Mouse (Mus musculus): ENCODE data around the gene Mok. TPM values are rescaled to one million over a fixed set of nuclear protein-coding genes. Genes with fewer than 3 reads are reported as not detected.
"Not testable (repeated sequence)": the region's sequence is repeated elsewhere in the genome, so short reads cannot be mapped to it uniquely, and the experiment has no call there.

Gene Mok
- total and polyA plus RNA-seq, 2 experiments from 2014 or later, result 7.4 to 11.8 TPM

DNA sequence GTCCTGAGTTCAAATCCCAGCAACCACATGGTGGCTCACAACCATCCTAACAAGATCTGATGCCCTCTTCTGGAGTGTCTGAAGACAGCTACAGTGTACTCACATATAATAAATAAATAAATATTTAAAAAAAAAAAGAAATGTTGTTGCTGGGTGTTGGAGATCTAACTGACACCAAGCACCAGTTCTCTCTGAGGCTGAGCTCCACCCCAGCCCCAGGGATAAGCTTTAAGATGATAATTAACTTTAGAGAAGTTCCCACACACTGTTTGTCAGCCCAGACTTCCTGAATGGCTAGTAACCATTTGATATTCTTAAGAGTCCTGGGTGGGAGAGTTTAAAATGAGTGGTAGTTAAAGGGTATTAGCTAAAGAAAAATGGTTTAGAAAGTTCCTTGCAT is 19.6 kb upstream of the Mok start:
- H3K9ac ChIP-seq (replicated peaks; ENCODE audit: low read length), result no peak overlapping the region
- no peak for DNase-seq (ENCODE audit: low spot score)
- no peaks in the 10 kb centered on the region for H3K27me3 ChIP-seq (ENCODE audit: insufficient read depth, low read length)
- H3K4me3 ChIP-seq (ENCODE audit: low read length), result no peak overlapping the region
- no peak for TF ChIP-seq CTCF (IDR thresholded peaks at IDR 0.05; ENCODE audit: low read depth)
- ATAC-seq, result no peak
- no peak overlapping the region for H3K27ac ChIP-seq
- no peaks in the 10 kb centered on the region for H3K9me3 ChIP-seq (ENCODE audit: low read length)
- H3K4me2 ChIP-seq (ENCODE audit: low read depth, low read length), result no peak overlapping the region
- H3K36me3 ChIP-seq (ENCODE audit: insufficient read depth, low read length), result peaks cover 23% of the 10 kb centered on the region
- no peaks in the 10 kb centered on the region for H3K4me1 ChIP-seq (ENCODE audit: insufficient read depth, low read length)

DNA sequence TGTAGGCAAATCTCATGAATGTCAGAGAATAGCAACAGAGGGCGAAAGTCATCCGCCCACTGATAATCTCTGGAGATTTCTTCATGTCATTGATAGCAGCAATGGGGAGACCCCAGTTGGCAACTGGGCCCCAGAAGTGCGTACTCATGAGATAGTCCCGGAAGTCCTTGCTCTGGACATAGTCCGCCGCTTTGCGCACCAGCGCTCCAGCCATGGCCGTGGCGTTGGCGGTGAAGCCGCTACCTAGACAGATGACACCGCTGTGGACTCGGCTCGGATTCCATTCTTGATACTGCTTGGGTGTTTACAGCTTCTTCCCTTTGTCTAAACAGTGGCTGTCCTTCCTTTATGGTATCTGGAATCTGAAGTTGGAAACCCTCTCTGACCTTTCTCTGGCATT is 17.9 kb upstream of the Mok start:
- H3K27me3 ChIP-seq (ENCODE audit: insufficient read depth, low read length); DNase-seq (ENCODE audit: low spot score); H3K4me3 ChIP-seq (ENCODE audit: low read length); ATAC-seq; H3K4me2 ChIP-seq (ENCODE audit: low read depth, low read length); H3K9ac ChIP-seq (replicated peaks; ENCODE audit: low read length); H3K27ac ChIP-seq; H3K4me1 ChIP-seq (ENCODE audit: insufficient read depth, low read length); H3K9me3 ChIP-seq (ENCODE audit: low read length): not testable (repeated sequence)
- peaks cover 21% of the 10 kb centered on the region; the same call in 1 of the 2 replicates for H3K36me3 ChIP-seq (ENCODE audit: insufficient read depth, low read length)
- 93% methylated on average over 15 of the region's 15 CpGs for WGBS

DNA sequence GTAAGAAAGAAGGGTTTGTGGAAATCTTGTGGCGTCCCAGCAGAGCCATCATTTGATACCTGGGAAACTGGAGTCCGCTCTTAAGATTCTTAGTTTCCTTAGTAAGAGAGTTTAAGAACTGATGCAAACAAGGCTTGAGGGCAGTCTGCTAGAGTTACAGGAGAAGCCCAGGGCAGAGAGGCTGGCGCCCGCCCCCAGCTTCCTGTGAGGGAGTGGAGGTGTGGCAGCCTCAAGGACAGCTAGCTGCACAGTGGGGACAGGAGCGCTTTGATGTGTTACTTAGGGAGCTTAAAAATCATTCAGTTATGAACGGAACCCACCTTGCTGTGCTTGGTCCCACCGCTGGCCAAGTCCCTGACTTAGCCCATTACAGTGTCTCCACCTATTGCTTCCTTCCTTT is 16.5 kb upstream of the Mok start:
- no peak overlapping the region for H3K4me2 ChIP-seq (ENCODE audit: low read depth, low read length)
- H3K4me1 ChIP-seq (ENCODE audit: insufficient read depth, low read length), result no peaks in the 10 kb centered on the region
- H3K9me3 ChIP-seq (ENCODE audit: low read length), result no peaks in the 10 kb centered on the region
- TF ChIP-seq CTCF (IDR thresholded peaks at IDR 0.05; ENCODE audit: low read depth), result no peak
- 91% methylated on average over 7 of the region's 7 CpGs for WGBS
- no peaks in the 10 kb centered on the region for H3K27me3 ChIP-seq (ENCODE audit: insufficient read depth, low read length)
- no peak for DNase-seq (ENCODE audit: low spot score)
- ATAC-seq, result no peak
- H3K9ac ChIP-seq (replicated peaks; ENCODE audit: low read length), result no peak overlapping the region
- H3K27ac ChIP-seq, result no peak overlapping the region
- H3K4me3 ChIP-seq (ENCODE audit: low read length), result no peak overlapping the region
- H3K36me3 ChIP-seq (ENCODE audit: insufficient read depth, low read length), result peaks cover 21% of the 10 kb centered on the region; the same call in 1 of the 2 replicates

DNA sequence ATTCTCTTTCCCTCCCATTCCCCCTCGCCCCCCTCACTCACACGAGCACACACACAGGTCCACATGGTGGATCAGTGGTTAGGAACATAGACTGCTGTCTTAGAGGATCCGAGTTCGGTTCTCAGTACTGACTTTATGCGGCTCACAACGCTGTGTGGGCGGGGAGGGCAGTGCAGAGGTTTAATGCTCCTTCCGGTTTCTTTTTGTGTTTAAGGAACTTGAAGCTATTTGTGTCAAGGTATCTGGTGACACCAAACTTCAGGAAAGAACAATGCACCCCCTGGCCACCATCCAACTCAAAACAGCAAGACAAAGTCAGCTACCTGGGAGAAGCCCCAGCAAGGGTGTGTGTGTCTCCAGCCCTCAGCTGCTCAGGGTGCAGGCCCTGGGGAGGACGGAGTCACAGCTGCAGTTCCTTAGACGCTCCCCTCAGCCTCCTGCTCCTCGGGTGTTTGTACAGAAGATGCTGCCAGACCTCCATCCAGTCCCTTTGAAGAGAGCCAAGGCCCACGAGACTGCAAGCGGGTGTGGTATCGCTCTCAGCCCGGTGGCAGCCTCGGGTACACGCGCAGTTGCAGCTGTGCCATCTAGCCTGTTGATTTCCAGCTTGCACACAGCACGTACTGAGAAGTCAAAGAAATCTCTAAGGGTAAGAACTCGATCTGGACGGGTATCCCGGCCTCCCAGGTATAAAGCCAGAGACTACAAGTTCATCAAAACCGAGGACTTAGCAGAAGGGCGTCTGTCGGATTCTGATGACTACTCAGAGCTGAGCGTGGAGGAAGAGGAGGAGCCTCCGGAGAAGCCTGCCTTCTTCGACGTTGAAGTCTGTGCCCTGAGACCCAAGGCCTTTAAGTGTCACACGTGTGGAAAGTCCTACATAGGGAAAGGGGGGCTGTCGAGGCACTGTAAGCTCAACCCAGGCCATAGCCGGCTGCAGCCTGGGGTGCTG is 14.3 kb upstream of the Mok start:
- no peak overlapping the region for H3K27ac ChIP-seq

DNA sequence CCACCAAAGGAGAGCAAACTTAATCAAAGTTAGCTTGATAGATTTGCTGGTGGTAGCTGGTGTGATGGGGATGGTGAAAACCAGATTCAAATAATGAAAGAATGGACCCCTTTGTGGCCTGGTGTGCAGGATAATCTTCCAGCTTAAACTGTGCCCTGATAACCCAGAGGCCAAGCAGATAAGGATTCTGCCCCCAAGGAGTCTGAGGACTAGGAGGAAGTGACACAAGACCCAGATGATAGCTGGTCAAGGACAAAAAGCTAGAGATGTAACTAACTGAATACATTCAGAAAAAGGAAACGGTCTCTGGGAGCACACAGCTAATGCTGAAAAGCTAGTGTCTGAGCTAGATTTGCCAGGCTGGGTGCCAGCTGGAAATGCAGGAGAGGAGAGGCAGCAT is 11.2 kb upstream of the Mok start:
- ATAC-seq (no peak), DNase-seq (ENCODE audit: low spot score) (no peak)
- Histone ChIP-seq H3K4me2 (ENCODE audit: low read depth, low read length) (no peak overlapping the region), H3K4me1 (ENCODE audit: insufficient read depth, low read length) (0 out of 2 replicates have a peak, but pooled peaks cover 8% of the 10 kb centered on the region), H3K36me3 (ENCODE audit: insufficient read depth, low read length) (peaks cover 15% of the 10 kb centered on the region; the same call in 1 of the 2 replicates), H3K4me3 (ENCODE audit: low read length) (no peak overlapping the region), H3K27ac (no peak overlapping the region), H3K9ac (replicated peaks; ENCODE audit: low read length) (no peak overlapping the region), H3K9me3 (ENCODE audit: low read length) (no peaks in the 10 kb centered on the region), H3K27me3 (ENCODE audit: insufficient read depth, low read length) (no peaks in the 10 kb centered on the region)
- TF ChIP-seq CTCF (IDR thresholded peaks at IDR 0.05; ENCODE audit: low read depth), result no peak
- WGBS, result 70% methylated on average over 1 of the region's 1 CpGs

More for the DNA sequence above, 14.3 kb upstream of the Mok start:
- H3K9me3 ChIP-seq (ENCODE audit: low read length), result no peaks in the 10 kb centered on the region
- TF ChIP-seq CTCF (IDR thresholded peaks at IDR 0.05; ENCODE audit: low read depth), result no peak
- 85% methylated on average over 32 of the region's 32 CpGs for WGBS
- 0 out of 2 replicates have a peak, but pooled peaks cover 8% of the 10 kb centered on the region for H3K4me1 ChIP-seq (ENCODE audit: insufficient read depth, low read length)
- no peaks in the 10 kb centered on the region for H3K27me3 ChIP-seq (ENCODE audit: insufficient read depth, low read length)
- H3K4me3 ChIP-seq (ENCODE audit: low read length), result no peak overlapping the region
- no peak overlapping the region for H3K9ac ChIP-seq (replicated peaks; ENCODE audit: low read length)
- H3K36me3 ChIP-seq (ENCODE audit: insufficient read depth, low read length), result peaks cover 15% of the 10 kb centered on the region; the same call in 1 of the 2 replicates
- DNase-seq (ENCODE audit: low spot score) (no peak), ATAC-seq (no peak)
- H3K4me2 ChIP-seq (ENCODE audit: low read depth, low read length), result no peak overlapping the region

DNA sequence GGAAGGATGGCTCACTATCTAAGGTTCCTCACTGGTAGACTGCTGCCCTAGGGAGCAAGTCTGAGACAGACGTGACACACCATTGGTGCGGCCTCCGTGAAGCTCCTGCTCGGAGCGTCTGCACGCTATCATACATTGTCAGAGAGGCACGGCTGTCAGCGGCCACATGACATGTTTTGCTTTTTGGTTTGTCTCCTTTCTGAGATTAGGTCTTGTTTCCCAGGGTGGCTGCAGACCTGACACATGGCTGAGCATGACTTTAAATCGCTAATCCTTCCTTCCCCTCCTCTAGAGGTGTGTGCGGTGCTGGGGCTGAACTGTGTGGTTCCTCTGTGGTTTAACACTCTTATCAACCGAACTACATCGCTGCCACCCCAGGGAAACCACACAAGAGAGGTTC is 10.7 kb upstream of the Mok start:
- peak overlapping the region; percentile 80; the same call in 1 of the 2 replicates for H3K4me2 ChIP-seq (ENCODE audit: low read depth, low read length)
- no peaks in the 10 kb centered on the region for H3K9me3 ChIP-seq (ENCODE audit: low read length)
- no peaks in the 10 kb centered on the region for H3K27me3 ChIP-seq (ENCODE audit: insufficient read depth, low read length)
- WGBS, result 80% methylated on average over 12 of the region's 12 CpGs
- no peak for TF ChIP-seq CTCF (IDR thresholded peaks at IDR 0.05; ENCODE audit: low read depth)
- H3K4me1 ChIP-seq (ENCODE audit: insufficient read depth, low read length), result 0 out of 2 replicates have a peak, but pooled peaks cover 8% of the 10 kb centered on the region
- DNase-seq (ENCODE audit: low spot score) (no peak), ATAC-seq (no peak)
- peaks cover 14% of the 10 kb centered on the region; the same call in 1 of the 2 replicates for H3K36me3 ChIP-seq (ENCODE audit: insufficient read depth, low read length)
- H3K9ac ChIP-seq (replicated peaks; ENCODE audit: low read length), result peak overlapping the region; percentile 24; the same call in 1 of the 2 replicates
- peak overlapping the region; percentile 87; the same call in 1 of the 2 replicates for H3K27ac ChIP-seq
- no peak overlapping the region; the same call in 1 of the 2 replicates for H3K4me3 ChIP-seq (ENCODE audit: low read length)

DNA sequence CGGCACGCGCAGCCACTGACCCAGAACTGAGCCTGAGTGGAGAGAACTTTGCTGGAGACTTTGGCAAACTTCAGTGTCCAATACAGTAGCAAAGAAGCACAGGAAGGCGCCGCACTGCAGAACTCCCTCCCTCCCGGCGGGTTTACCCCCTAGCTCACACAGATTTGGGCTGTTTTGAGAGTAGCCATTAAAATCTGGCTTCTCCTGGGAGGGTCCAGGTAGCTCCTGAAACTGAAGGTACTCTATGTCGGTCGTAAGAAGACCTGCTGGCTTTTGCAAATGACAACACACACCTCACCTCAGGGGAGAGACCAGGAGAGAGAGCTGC is 10.2 kb upstream of the Mok start:
- H3K4me3 ChIP-seq (ENCODE audit: low read length), result peak overlapping the region; percentile 67
- peak overlapping the region; percentile 94 for H3K9ac ChIP-seq (replicated peaks; ENCODE audit: low read length)
- 0 out of 2 replicates have a peak, but pooled peaks cover 8% of the 10 kb centered on the region for H3K4me1 ChIP-seq (ENCODE audit: insufficient read depth, low read length)
- H3K4me2 ChIP-seq (ENCODE audit: low read depth, low read length), result peak overlapping the region; percentile 80
- DNase-seq (ENCODE audit: low spot score) (no peak), ATAC-seq (no peak)
- TF ChIP-seq CTCF (IDR thresholded peaks at IDR 0.05; ENCODE audit: low read depth), result no peak
- WGBS, result 16% methylated on average over 9 of the region's 9 CpGs
- no peaks in the 10 kb centered on the region for H3K9me3 ChIP-seq (ENCODE audit: low read length)
- H3K36me3 ChIP-seq (ENCODE audit: insufficient read depth, low read length), result peaks cover 9% of the 10 kb centered on the region; the same call in 1 of the 2 replicates
- no peaks in the 10 kb centered on the region for H3K27me3 ChIP-seq (ENCODE audit: insufficient read depth, low read length)
- peak overlapping the region; percentile 87; the same call in 1 of the 2 replicates for H3K27ac ChIP-seq
